Mouse (Mus musculus) spleen, adult 2 months (tissue): ENCODE measurements around the gene Dguok. TPM values are rescaled to one million over a fixed set of nuclear protein-coding genes. Genes with fewer than 3 reads are reported as not detected.

Experiments used
- DNase-seq, 2 experiments: peaks; one replicate each; pipeline versions ENCODE4 v3.0.0 to v3.0.0-alpha.2; 2012 to 2021; ENCODE audit warnings: low spot score in 2 of 2, low read depth in 1 of 2
- H3K27ac ChIP-seq: fragments of 200-500 bp; 2 replicates; pipeline ENCODE4 v1.5.1; 2012; ENCODE audit warnings: low read length, inconsistent platforms; ENCODE audit not compliant: insufficient read depth
- H3K27me3 ChIP-seq: fragments of 200-500 bp; 2 replicates; pipeline ENCODE4 v1.6.1; 2012; ENCODE audit warnings: mild to moderate bottlenecking, moderate library complexity, low read length, inconsistent platforms; ENCODE audit not compliant: control insufficient read depth, insufficient read depth
- H3K36me3 ChIP-seq: fragments of 200-500 bp; 2 replicates; pipeline ENCODE4 v1.6.1; 2012; ENCODE audit warnings: mild to moderate bottlenecking, low read length, inconsistent platforms; ENCODE audit not compliant: control insufficient read depth, insufficient read depth
- H3K4me1 ChIP-seq: fragments of 200-500 bp; 2 replicates; pipeline ENCODE4 v1.6.1; 2011; ENCODE audit warnings: inconsistent platforms; ENCODE audit not compliant: control insufficient read depth, insufficient read depth, insufficient read length
- H3K4me3 ChIP-seq: fragments of 200-500 bp; 2 replicates; pipeline ENCODE4 v1.5.1; 2011; ENCODE audit warnings: mild to moderate bottlenecking, inconsistent platforms; ENCODE audit not compliant: insufficient read depth, insufficient read length; ENCODE audit errors: extremely low read depth
- CTCF ChIP-seq: fragments of 200-500 bp; IDR thresholded peaks from 2 replicates; pipeline ENCODE4 v1.5.1; 2011; ENCODE audit warnings: mild to moderate bottlenecking, inconsistent platforms; ENCODE audit not compliant: insufficient read depth, insufficient read length, insufficient replicate concordance; ENCODE audit errors: extremely low read depth
- POLR2A ChIP-seq: fragments of 200-500 bp; IDR thresholded peaks from 2 replicates; pipeline ENCODE4 v1.6.1; 2011; ENCODE audit warnings: low read depth, low read length, inconsistent platforms
- WGBS: fragments of 180-500 bp; shearing (Covaris S2); methylation state at CpG from one replicate; pipeline ENCODE4 v1.1.7; 2018; 5-methylcytosine and 5-hydroxymethylcytosine counted together
- polyA plus RNA-seq: library from polyadenylated mRNA; depleted of rRNA; stranded (reverse); fragments of >200 nt; gene quantifications from 2 replicates; pipeline ENCODE4 v1.2.3, GENCODE M21; 2012

Dguok gene
- polyA plus RNA-seq, 1 experiment = 41.8 TPM

DNA sequence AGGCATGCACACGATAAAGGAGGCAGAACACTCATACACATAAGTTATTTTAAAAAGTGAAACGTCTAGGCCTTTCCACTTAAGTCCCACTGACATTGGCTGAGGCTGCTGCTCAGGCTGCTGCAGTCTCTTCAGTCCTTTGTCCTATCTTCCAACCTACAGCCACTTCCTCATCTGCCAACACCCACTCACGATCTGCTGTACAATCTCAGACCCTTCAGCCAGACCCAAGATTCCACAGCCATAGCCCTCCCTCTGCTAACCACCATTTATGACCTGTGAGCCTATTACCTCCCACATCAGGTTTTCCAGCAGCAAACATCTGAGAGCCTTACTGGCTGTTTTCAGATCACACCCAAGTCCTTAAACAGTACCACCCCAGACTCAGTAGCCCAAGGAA lies 57.3 kb downstream of the Dguok start:
- peaks cover 44% of the 10 kb centered on the region; the same call in 1 of the 2 replicates for H3K4me1 ChIP-seq
- no peak overlapping the region for H3K27ac ChIP-seq
- peaks cover 1% of the 10 kb centered on the region; the same call in 1 of the 2 replicates for H3K36me3 ChIP-seq
- 16% methylated on average over 3 of the region's 3 CpGs for WGBS
- H3K27me3 ChIP-seq = no peaks in the 10 kb centered on the region
- TF ChIP-seq CTCF (no peak), POLR2A (no peak)
- no peak for DNase-seq
- H3K4me3 ChIP-seq = no peak overlapping the region

DNA sequence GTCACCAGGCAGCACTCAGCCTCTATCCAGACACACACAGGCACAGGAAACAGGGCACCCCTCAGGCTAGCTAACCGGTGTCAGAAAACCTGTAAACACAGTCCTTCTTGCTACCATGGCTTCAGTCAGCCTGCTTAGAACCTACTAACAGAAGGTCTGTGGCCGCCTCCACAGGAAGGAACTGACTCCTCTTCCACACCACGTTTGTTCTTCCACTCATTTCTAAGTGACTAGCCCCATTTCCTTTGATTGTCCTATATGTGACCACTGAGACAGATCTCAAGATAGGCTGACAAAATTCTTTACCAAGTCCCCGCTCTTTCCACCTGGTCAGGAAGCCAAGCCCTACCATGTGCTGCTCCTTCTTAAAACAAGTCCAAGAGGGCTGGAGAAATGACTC lies 57.9 kb downstream of the Dguok start:
- H3K4me3 ChIP-seq = no peak overlapping the region
- DNase-seq = no peak
- H3K4me1 ChIP-seq = peaks cover 42% of the 10 kb centered on the region; the same call in 1 of the 2 replicates
- H3K27me3 ChIP-seq = no peaks in the 10 kb centered on the region
- H3K36me3 ChIP-seq = peaks cover 1% of the 10 kb centered on the region; the same call in 1 of the 2 replicates
- no peak for TF ChIP-seq POLR2A
- TF ChIP-seq CTCF = no peak
- WGBS = 31% methylated on average over 4 of the region's 4 CpGs
- 0 out of 2 replicates have a peak overlapping the region, but pooled peaks have one; percentile 4 for H3K27ac ChIP-seq

DNA sequence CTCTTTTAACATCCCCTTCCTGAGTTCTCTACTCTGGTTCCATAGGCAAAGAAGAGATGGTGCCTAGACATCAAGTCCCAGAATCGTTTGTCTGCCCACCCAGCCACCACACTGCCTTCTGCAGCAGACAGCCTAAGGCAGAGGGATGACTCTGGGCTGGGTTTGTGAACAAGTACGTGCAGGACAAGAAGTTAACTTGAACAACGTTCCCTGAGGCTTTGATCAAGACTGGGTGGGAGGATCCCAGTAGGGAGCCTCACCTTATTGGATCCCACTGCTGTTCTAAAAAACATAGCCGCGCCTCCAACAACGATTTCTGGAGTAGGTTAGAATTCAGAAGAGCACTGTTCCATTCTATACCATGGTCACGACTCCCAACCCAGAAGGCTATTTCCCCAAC lies 59.7 kb downstream of the Dguok start:
- TF ChIP-seq CTCF = no peak
- no peak for TF ChIP-seq POLR2A
- no peaks in the 10 kb centered on the region for H3K27me3 ChIP-seq
- WGBS = 84% methylated on average over 7 of the region's 7 CpGs
- no peak overlapping the region for H3K4me3 ChIP-seq
- no peak for DNase-seq
- H3K4me1 ChIP-seq = peaks cover 44% of the 10 kb centered on the region
- peaks cover 1% of the 10 kb centered on the region; the same call in 1 of the 2 replicates for H3K36me3 ChIP-seq
- H3K27ac ChIP-seq = no peak overlapping the region

DNA sequence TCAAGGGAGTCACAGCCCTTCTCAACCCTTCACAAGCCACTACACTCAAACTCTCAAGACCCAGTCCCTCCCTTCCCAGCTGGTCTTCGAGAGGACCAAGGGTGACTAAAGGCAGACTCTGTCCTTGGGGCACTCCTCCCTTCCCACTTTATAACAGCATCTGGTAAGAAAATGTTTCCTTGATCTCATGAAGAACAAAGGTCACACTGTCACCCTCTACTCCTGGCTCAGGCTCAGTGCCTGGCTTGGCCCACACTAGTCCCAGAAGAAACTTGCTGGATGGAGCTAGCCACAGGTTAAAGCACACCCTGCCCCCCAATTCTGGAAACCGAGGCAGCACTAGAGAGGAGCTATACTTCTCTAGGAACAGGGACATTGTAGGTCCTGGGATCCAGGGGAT lies 61.0 kb downstream of the Dguok start:
- TF ChIP-seq CTCF (no peak), POLR2A (no peak)
- no peak overlapping the region for H3K4me3 ChIP-seq
- H3K4me1 ChIP-seq = peaks cover 38% of the 10 kb centered on the region
- no peak for DNase-seq
- no peaks in the 10 kb centered on the region for H3K27me3 ChIP-seq
- 86% methylated on average over 2 of the region's 2 CpGs for WGBS
- H3K27ac ChIP-seq = no peak overlapping the region
- H3K36me3 ChIP-seq = 0 out of 2 replicates have a peak, but pooled peaks cover 1% of the 10 kb centered on the region

DNA sequence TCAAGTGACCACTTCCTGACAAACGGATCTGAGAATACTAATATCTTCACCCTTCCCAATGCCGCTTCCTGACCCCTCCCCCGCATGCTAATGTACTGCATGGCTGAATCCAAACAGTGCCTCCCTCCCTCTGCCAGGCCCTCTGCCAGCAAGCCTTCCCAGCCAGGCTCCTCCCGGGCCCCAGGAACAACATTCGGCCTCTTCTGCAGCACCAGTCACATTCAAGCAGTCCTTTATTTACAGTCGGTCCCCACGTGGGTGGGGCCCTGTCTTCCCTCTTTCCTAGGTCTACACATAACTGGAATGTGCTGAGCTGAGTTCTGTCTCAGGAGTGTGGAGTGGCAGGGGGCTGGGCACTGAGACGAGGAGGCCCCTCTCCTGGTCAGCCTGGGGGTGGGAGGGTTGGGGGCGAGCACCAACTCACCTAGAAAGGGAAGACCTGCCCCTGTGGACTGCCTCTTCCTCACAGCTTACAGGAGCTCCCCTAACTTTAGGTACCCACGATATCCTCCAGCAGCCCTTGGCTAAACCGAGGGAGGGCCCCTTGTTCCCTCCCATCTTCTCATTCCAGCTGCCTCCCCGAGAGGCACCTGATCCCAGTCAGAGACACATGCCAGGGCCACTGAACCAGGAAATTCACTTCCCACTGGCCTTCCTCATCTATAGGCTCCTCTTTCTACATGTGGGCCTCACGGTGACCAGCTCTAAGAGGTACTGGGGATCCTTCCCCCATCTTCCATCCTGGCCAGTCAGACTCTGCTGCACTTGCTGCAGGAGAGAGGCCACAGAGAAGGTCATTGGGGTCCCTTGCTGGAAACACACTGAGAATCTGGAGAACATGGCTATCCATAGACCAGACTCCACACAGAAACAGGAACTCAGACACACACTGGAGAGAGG lies 63.1 kb downstream of the Dguok start:
- H3K36me3 ChIP-seq = 0 out of 2 replicates have a peak, but pooled peaks cover 1% of the 10 kb centered on the region
- peaks cover 26% of the 10 kb centered on the region for H3K4me1 ChIP-seq
- TF ChIP-seq POLR2A (no peak), CTCF (no peak)
- H3K27me3 ChIP-seq = no peaks in the 10 kb centered on the region
- 68% methylated on average over 13 of the region's 13 CpGs for WGBS
- H3K4me3 ChIP-seq = no peak overlapping the region
- H3K27ac ChIP-seq = no peak overlapping the region
- DNase-seq = no peak

DNA sequence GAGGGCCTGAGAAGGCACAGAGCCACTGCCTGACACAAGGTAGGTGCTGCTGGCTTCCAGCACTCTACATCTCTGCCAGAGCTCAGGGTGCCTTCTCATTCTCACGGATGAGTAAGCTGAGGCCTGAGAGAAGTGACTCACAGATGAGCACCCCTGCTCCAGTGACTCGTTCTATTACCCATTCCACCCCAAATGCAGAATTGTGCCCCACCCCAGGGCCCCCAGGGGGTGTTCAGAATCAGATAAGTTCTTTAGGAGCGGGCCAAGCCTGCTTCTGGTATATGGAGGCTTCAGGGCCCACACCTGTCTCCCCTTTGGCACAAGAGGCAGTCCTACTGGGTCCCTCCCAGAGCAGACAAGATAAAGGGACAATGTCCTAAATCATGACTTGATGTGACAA lies 64.1 kb downstream of the Dguok start:
- no peaks in the 10 kb centered on the region for H3K27me3 ChIP-seq
- peaks cover 27% of the 10 kb centered on the region for H3K4me1 ChIP-seq
- WGBS = 63% methylated on average over 3 of the region's 3 CpGs
- DNase-seq = no peak
- 0 out of 2 replicates have a peak, but pooled peaks cover 1% of the 10 kb centered on the region for H3K36me3 ChIP-seq
- TF ChIP-seq CTCF (no peak), POLR2A (no peak)
- no peak overlapping the region for H3K4me3 ChIP-seq
- peak overlapping the region; percentile 11; the same call in 1 of the 2 replicates for H3K27ac ChIP-seq

DNA sequence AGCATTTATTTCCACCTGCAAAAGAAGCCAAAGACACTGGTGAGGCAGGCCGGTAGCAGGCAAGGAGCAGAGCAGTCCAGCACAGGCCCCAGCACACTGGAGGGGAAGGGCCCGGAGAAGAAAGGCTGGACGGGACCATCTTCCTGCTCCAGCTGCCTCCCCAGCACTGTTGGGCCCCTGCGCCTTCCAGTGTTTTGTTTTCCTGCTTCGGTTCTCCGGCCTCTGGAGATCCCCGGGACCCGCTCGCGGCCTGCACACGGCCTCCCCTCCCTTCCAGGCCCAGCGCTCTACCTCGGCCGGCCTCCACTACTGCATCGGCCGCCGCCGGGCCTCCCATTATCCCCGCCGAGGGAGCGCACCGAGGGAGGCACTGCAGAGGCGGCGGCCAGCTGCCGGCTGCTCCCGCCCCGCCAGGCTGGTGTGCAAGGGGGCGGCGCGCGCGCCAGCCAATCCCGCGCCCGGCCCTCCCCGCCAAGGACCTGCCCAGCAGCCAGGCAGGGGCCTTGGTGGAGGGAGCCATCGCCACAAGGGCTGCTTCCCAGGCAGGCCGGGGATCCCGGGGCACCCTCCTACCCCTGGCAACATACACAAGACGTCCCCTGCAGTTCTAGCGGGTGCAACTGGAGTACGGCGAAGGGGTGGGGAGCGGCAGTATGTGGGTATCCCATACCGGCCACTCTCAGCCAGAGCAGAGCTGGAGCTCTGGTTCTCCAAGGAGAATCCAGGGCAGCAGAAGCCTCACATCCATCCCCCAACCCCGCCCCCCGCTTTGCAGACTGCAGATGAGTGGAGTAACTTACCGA lies 65.3 kb downstream of the Dguok start:
- Histone ChIP-seq H3K36me3 (no peaks in the 10 kb centered on the region), H3K4me3 (peak overlapping the region; percentile 66), H3K27ac (peak overlapping the region; percentile 71), H3K27me3 (no peaks in the 10 kb centered on the region), H3K4me1 (peaks cover 32% of the 10 kb centered on the region)
- TF ChIP-seq POLR2A = no peak; the same call in 1 of the 2 replicates
- no peak for TF ChIP-seq CTCF
- DNase-seq = peak in 1 of 2 experiments; percentile 72
- 7% methylated on average over 43 of the region's 48 CpGs for WGBS
